Mouse (Mus musculus) testis, adult 2 months (tissue): ENCODE data around the gene Cpvl.

Source experiments
- CTCF ChIP-seq: fragments of 200-500 bp; IDR thresholded peaks from 2 replicates; pipeline ENCODE4 v1.5.1; 2012; ENCODE audit warnings: low read depth, mild to moderate bottlenecking, inconsistent platforms, low read length, moderate library complexity; ENCODE audit not compliant: control insufficient read depth, insufficient read depth, insufficient replicate concordance
- POLR2A ChIP-seq: fragments of 200-500 bp; IDR thresholded peaks from 2 replicates; pipeline ENCODE4 v1.6.1; 2012; ENCODE audit warnings: low read depth, mild to moderate bottlenecking, inconsistent platforms, low read length, moderate library complexity; ENCODE audit not compliant: control insufficient read depth

DNA sequence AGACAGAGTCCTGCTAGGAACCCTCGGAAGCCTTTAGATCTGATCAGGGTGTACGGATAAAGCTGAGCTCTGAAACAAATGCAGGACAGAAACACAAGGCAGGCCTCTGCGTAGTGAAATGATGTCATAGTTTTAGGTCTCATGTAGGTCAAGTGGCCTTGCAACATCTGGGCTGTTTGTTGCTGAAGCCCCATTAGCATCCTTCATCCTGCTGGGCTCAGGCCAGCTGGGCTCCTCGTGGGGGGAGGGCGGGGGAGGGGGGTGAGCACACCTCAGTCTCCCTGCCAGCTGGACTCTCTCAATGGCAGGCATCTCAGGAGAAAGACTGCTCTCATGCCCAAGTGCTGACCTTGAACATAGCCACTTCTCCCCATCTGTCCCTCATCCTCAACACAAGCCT, 12.6 kb downstream of the Cpvl start:
- TF ChIP-seq POLR2A (no peak), CTCF (no peak)
